Mouse (Mus musculus) layer of hippocampus, postnatal 10 days (tissue): Measurements from ENCODE around the gene Plk5. TPM values are rescaled to one million over a fixed set of nuclear protein-coding genes. Genes with fewer than 3 reads are reported as not detected.
A peak's percentile ranks its signal among the peaks of the same experiment; 100 is the strongest.

Experiments
- DNase-seq, 2 experiments: peaks; one replicate each; pipeline ENCODE4 v3.0.0; 2021; ENCODE audit warnings: low spot score in 2 of 2
- microRNA-seq, 2 experiments: library from miRNA; unstranded; fragments of <30 nt; microRNA quantifications; one replicate each; pipeline ENCODE4 v1.2.0; 2021
- total RNA-seq, 2 experiments: library from RNA; stranded (reverse); gene quantifications; 2 replicates each; pipeline ENCODE4 v1.2.3; 2021

Gene Plk5
- total RNA-seq, 2 experiments from 2014 or later: 1.7 to 3.8 TPM

- peak; percentile 85 to 89 for DNase-seq
These were observed 56.6 kb downstream of the Plk5 start for GRCm38 (mm10) chr10:80412656-80413541.

Small RNA genes lying within 50 kb of the gene (microRNA-seq; reads per million reads assigned to microRNA genes)
- gene Gm22721: 0 reads per million in 2 experiments

Other genes starting within 250 kb of the Plk5 start
- 10 to 100 TPM; 77.1 to 88.3 TPM for gene Stk11, start 240.7 kb upstream of the Plk5 start, total RNA-seq
- gene Atp5d, start 217.8 kb upstream of the Plk5 start, total RNA-seq: 100 to 1,000 TPM; 385 to 392 TPM
- 100 to 1,000 TPM; 360 to 374 TPM for gene Cbarp, start 215.6 kb upstream of the Plk5 start, total RNA-seq
- gene Midn, start 208.2 kb upstream of the Plk5 start, total RNA-seq: 100 to 1,000 TPM; 112 to 128 TPM
- gene Cirbp, start 190.5 kb upstream of the Plk5 start, total RNA-seq: 100 to 1,000 TPM; 154 to 175 TPM
- 1 to 10 TPM; 4.3 to 6.7 TPM for gene 1600002K03Rik, start 183.5 kb upstream of the Plk5 start, total RNA-seq
- 10 to 100 TPM; 16.8 to 19.8 TPM for gene Efna2, start 177.0 kb upstream of the Plk5 start, total RNA-seq
- gene Mum1, start 130.0 kb upstream of the Plk5 start, total RNA-seq: 10 to 100 TPM; 40.3 to 46.6 TPM
- gene Ndufs7, start 107.3 kb upstream of the Plk5 start, total RNA-seq: 100 to 1,000 TPM; 143 to 152 TPM
- gene Gamt, start 95.4 kb upstream of the Plk5 start, total RNA-seq: 10 to 100 TPM; 27.8 to 31.5 TPM
- 10 to 100 TPM; 94.6 to 96.3 TPM for gene Dazap1, start 95.0 kb upstream of the Plk5 start, total RNA-seq
- gene Rps15, start 64.0 kb upstream of the Plk5 start, total RNA-seq: 100 to 1,000 TPM; 733 to 857 TPM
- gene Apc2, start 60.5 kb upstream of the Plk5 start, total RNA-seq: 100 to 1,000 TPM; 179 to 181 TPM
- 10 to 100 TPM; 19.7 to 22.2 TPM for gene 2310011J03Rik, start 35.9 kb upstream of the Plk5 start, total RNA-seq
- 1 to 10 TPM; 7.1 to 8.0 TPM for gene Pcsk4, start 27.0 kb upstream of the Plk5 start, total RNA-seq
- 10 to 100 TPM; 10.3 to 11.6 TPM for gene Reep6, start 26.5 kb upstream of the Plk5 start, total RNA-seq
- 1 to 10 TPM in 1 of 2 experiments, under 1 TPM in 1; 0.75 to 1.2 TPM for gene Adamtsl5, start 8.0 kb upstream of the Plk5 start, total RNA-seq
- gene Mex3d, start 31.2 kb downstream of the Plk5 start, total RNA-seq: 10 to 100 TPM; 33.6 to 36.6 TPM
- 100 to 1,000 TPM; 119 to 129 TPM for gene Mbd3, start 43.1 kb downstream of the Plk5 start, total RNA-seq
- gene Uqcr11, start 50.4 kb downstream of the Plk5 start, total RNA-seq: 100 to 1,000 TPM; 503 to 527 TPM
- 10 to 100 TPM; 36.1 to 42.9 TPM for gene Tcf3, start 77.2 kb downstream of the Plk5 start, total RNA-seq
- gene Onecut3, start 138.4 kb downstream of the Plk5 start, total RNA-seq: under 1 TPM; 0.07 TPM
- gene Atp8b3, start 182.7 kb downstream of the Plk5 start, total RNA-seq: under 1 TPM; 0.21 to 0.38 TPM
- 10 to 100 TPM; 49.5 to 53.9 TPM for gene Rexo1, start 205.1 kb downstream of the Plk5 start, total RNA-seq
- gene Klf16, start 220.9 kb downstream of the Plk5 start, total RNA-seq: 10 to 100 TPM; 41.8 to 43.6 TPM
- 100 to 1,000 TPM; 179 to 191 TPM for gene Abhd17a, start 233.9 kb downstream of the Plk5 start, total RNA-seq
- 10 to 100 TPM; 34.9 to 42.9 TPM for gene Scamp4, start 246.4 kb downstream of the Plk5 start, total RNA-seq
- 1 to 10 TPM; 2.1 to 4.5 TPM for gene Adat3, start 246.4 kb downstream of the Plk5 start, total RNA-seq
- gene Gm49322, start 249.6 kb downstream of the Plk5 start, total RNA-seq: 1 to 10 TPM; 2.6 to 3.0 TPM